Mouse (Mus musculus) right cerebral cortex, postnatal 25 days (tissue): ENCODE results near the gene Mapk12.

Source experiments
- DNase-seq: peaks from one replicate; pipeline ENCODE4 v3.0.0; 2022

Gene Mapk12

GRCm38 (mm10) chr15:89140659-89141252 lies at the start of gene Mapk12:
Gene Mapk12 (minus strand): TSS chr15:89140703.
- DNase-seq, result peak; percentile 37

GRCm38 (mm10) chr15:89184937-89185227 lies 44.4 kb upstream of the Mapk12 start:
- DNase-seq, result no peak

- no peak for DNase-seq
These were observed 43.8 kb upstream of the Mapk12 start for GRCm38 (mm10) chr15:89184141-89184936.

GRCm38 (mm10) chr15:89182842-89183241 lies 42.3 kb upstream of the Mapk12 start:
- no peak for DNase-seq

GRCm38 (mm10) chr15:89182328-89182741 lies 41.8 kb upstream of the Mapk12 start:
- DNase-seq, result no peak

GRCm38 (mm10) chr15:89181561-89182270 lies 41.2 kb upstream of the Mapk12 start:
- no peak for DNase-seq

- DNase-seq, result peak; percentile 81
These were observed 40.2 kb upstream of the Mapk12 start, which contains the start of gene Plxnb2 for GRCm38 (mm10) chr15:89180571-89181229. Gene Plxnb2 (minus strand): TSS chr15:89180788.

GRCm38 (mm10) chr15:89180081-89180541 lies 39.6 kb upstream of the Mapk12 start:
- DNase-seq, result no peak

GRCm38 (mm10) chr15:89179630-89179964 lies 39.1 kb upstream of the Mapk12 start:
- no peak for DNase-seq

- no peak for DNase-seq
These were observed 38.6 kb upstream of the Mapk12 start for GRCm38 (mm10) chr15:89178954-89179629.

- no peak for DNase-seq
These were observed 37.9 kb upstream of the Mapk12 start for GRCm38 (mm10) chr15:89178260-89178860.

- DNase-seq, result no peak
These were observed 37.2 kb upstream of the Mapk12 start for GRCm38 (mm10) chr15:89177576-89178259.

GRCm38 (mm10) chr15:89177121-89177520 lies 36.6 kb upstream of the Mapk12 start:
- peak; percentile 41 for DNase-seq

- DNase-seq, result no peak
These were observed 35.1 kb upstream of the Mapk12 start for GRCm38 (mm10) chr15:89175411-89176155.

GRCm38 (mm10) chr15:89174889-89175339 lies 34.4 kb upstream of the Mapk12 start:
- DNase-seq, result no peak

GRCm38 (mm10) chr15:89173906-89174214 lies 33.4 kb upstream of the Mapk12 start:
- peak; percentile 40 for DNase-seq

- peak; percentile 47 for DNase-seq
These were observed 32.8 kb upstream of the Mapk12 start for GRCm38 (mm10) chr15:89173024-89173905.

GRCm38 (mm10) chr15:89172276-89172935 lies 31.9 kb upstream of the Mapk12 start:
- DNase-seq, result no peak

GRCm38 (mm10) chr15:89171526-89172051 lies 31.1 kb upstream of the Mapk12 start:
- DNase-seq, result no peak
